1 mouse cellular context compared by ENCODE assay signal in the genomic region with DNA sequence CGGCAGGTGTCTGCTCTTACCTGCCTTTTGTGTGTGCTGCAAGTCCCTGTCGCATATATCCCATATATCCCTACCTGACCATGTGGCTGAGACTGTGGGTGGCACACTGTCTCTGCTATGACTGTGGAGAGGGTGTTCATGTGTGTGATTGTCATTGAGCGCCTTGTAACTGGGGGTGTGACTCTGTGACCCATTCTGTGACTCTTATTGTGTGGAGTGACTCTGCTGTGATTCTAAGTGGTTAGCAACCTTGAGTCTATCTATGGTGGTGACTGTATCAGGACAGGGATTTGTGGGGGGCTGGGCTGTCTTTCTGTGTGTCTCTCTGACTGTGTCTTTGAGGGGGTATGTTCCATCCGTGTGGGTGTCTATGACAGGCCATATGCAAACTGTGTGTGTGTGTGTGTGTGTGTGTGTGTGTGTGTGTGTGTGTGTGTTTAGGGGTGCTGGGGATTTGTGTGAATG.
TF ChIP-seq lines count a peak whose summit lies in the region.

No protein-coding gene starts in this region.

TF ChIP-seq in myocyte, 11 proteins besides CTCF, POLR2A, EP300 and RAD21 (continued from another document):
- TF ChIP-seq MAX (IDR thresholded peaks at IDR 0.05; ENCODE audit: low read depth) (no peak), TCF3 (IDR thresholded peaks at IDR 0.05; ENCODE audit: insufficient read length, low read depth) (no peak), SRF (IDR thresholded peaks at IDR 0.05; ENCODE audit: control insufficient read depth, insufficient read length, low read depth) (no peak), POLR2AphosphoS2 (IDR thresholded peaks at IDR 0.05; ENCODE audit: insufficient read length, low read depth) (no peak), MYOG (IDR thresholded peaks at IDR 0.05; ENCODE audit: control insufficient read depth in 1 of 3, insufficient read depth in 1 of 3, insufficient read length in 2 of 3, low read depth in 2 of 3) (no peak), REST (IDR thresholded peaks at IDR 0.05; ENCODE audit: insufficient read depth, insufficient read length) (no peak), TCF12 (IDR thresholded peaks at IDR 0.05; ENCODE audit: insufficient read depth, poor library complexity, severe bottlenecking) (no peak), MYOD1 (IDR thresholded peaks at IDR 0.05; ENCODE audit: control insufficient read depth in 1 of 3, insufficient read length in 2 of 3, low read depth in 2 of 3) (no peak), E2F4 (IDR thresholded peaks at IDR 0.05; ENCODE audit: insufficient read depth) (no peak)
